ENCODE assay signal across 8 mouse cellular contexts in the genomic region with DNA sequence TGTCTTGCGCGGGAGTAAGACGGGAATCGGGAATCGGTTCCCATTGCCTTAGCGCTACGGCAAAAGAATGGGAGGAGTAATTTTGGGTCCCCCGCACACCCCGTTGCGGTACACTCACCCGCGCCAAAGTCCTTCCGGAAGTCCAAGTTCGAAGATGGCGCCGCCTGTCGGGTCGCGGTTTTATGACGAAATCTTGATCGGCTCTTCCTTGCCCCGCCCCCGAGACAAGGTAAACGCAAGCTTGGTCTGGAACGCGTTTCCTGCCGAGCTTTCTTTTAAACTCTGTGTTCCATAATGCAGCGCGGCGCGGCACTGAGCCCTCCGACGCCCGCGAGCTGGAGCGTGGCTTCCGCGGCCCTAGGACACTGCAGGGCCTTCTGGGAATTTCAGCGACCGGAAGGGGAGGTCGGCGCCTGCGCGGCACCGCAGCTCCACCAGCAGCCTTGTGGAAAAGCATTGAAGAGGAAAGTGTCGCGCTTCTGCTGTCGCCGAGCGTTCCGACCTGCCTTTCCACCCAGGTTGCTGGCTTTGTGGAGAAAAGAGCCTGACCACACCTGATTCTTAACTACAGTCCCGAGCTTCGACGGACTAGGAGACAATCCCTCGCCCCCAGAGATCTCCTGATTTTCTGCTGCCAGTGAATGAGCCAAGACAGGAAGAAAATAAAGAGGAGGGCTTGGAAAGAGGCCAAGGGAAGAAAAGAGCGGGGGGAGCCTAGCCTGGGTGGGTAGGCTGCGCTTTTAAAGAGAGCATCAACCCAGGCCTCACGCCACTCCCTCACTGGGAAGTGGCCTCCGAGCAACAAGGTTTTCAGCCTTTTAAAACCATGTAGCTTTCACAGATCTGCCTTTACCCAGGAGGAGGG. TPM values are rescaled to one million over a fixed set of nuclear protein-coding genes. Genes with fewer than 3 reads are reported as not detected.
DNase-seq lines count a peak whose midpoint lies in the region; ATAC-seq lines count a peak whose summit lies in the region.

Gene Gm29609, minus strand, starts transcription at position 146 of the 865 bp plus-strand sequence.
Gene Gtf3c2, minus strand, starts transcription at position 379 of the 865 bp plus-strand sequence.

- H3K9me3 ChIP-seq in hindbrain, embryonic 11.5 days (ENCODE audit: control insufficient read depth, low read length), result no peaks in the 10 kb centered on the region

- H3K4me2 ChIP-seq in hindbrain, embryonic 11.5 days (replicated peaks; ENCODE audit: low read depth, low read length), result peak within 1 kb of the TSS; percentile 91

- ATAC-seq in hindbrain, embryonic 11.5 days (ENCODE audit: low FRiP score), result peak; percentile 97

- no peaks in the 10 kb centered on the region for H3K36me3 ChIP-seq in hindbrain, embryonic 11.5 days (ENCODE audit: control insufficient read depth, insufficient read depth, low read length)

- DNase-seq in Muller cell, postnatal 12 days (ENCODE audit: inconsistent ontology term), result peak; percentile 97
- DNase-seq in cerebellum, adult 9-11 months, result peak; percentile 98
- DNase-seq in frontal cortex, adult 2 months (ENCODE audit: extremely low spot score in 1 of 2, low spot score in 1 of 2), result peak; percentile 96 to 99
- peak; percentile 95 for DNase-seq in hindbrain, embryonic 11.5 days (ENCODE audit: low spot score)
- peak; percentile 97 for DNase-seq in layer of hippocampus, postnatal 10 days (ENCODE audit: low spot score in 2 of 2)
- DNase-seq in lung, postnatal 10 days, result peak; percentile 96
- peak; percentile 89 for DNase-seq in ovary, postnatal 36 days (ENCODE audit: low spot score)
- DNase-seq in thymus, postnatal 25 days, result peak; percentile 94

- no peaks in the 10 kb centered on the region for H3K4me1 ChIP-seq in hindbrain, embryonic 11.5 days (replicated peaks; ENCODE audit: control insufficient read depth, insufficient read depth, low read length)

- peak within 1 kb of the TSS; percentile 74 for H3K4me3 ChIP-seq in hindbrain, embryonic 11.5 days (ENCODE audit: low read depth, low read length)

- WGBS in hindbrain, embryonic 11.5 days, result under 1% methylated on average over 59 of the region's 59 CpGs

- H3K27me3 ChIP-seq in hindbrain, embryonic 11.5 days (ENCODE audit: control insufficient read depth, insufficient read depth, low read length), result no peaks in the 10 kb centered on the region

- peak within 1 kb of the TSS; percentile 96 for H3K27ac ChIP-seq in hindbrain, embryonic 11.5 days (ENCODE audit: low read depth, low read length)

- H3K9ac ChIP-seq in hindbrain, embryonic 11.5 days (ENCODE audit: low read depth, low read length), result peak within 1 kb of the TSS; percentile 87

RNA-seq across cellular contexts. Expression of gene Gm29609, which starts in this region (rescaled TPM):
- 3.0 and 4.0 TPM in 2 replicates for polyA plus RNA-seq in frontal cortex, adult 2 months (2012; rRNA removed)
- polyA plus RNA-seq in hindbrain, embryonic 11.5 days (2014; fragmentation: Nextera tagmentation; extraction: Ambion mirVana), result 0.46 and 1.4 TPM in 2 replicates
- total RNA-seq in layer of hippocampus, postnatal 10 days (2021), result 1 to 10 TPM; 2.2 to 2.6 TPM

RNA-seq across cellular contexts. Expression of gene Gtf3c2, which starts in this region (rescaled TPM):
- polyA plus RNA-seq in frontal cortex, adult 2 months (2012; rRNA removed), result 80.3 and 89.9 TPM in 2 replicates
- 66.4 and 72.6 TPM in 2 replicates for polyA plus RNA-seq in hindbrain, embryonic 11.5 days (2014; fragmentation: Nextera tagmentation; extraction: Ambion mirVana)
- total RNA-seq in layer of hippocampus, postnatal 10 days (2021), result 10 to 100 TPM; 57.4 to 66.3 TPM

Comparison
In these comparisons a context has a peak if more than half of its experiments do, and no peak if none do; other contexts are left out.
1. Peak in every context shown above with its lines: DNase-seq, ATAC-seq, H3K4me3 ChIP-seq and H3K27ac ChIP-seq.